8 mouse cellular contexts compared by ENCODE assay signal in the genomic region with DNA sequence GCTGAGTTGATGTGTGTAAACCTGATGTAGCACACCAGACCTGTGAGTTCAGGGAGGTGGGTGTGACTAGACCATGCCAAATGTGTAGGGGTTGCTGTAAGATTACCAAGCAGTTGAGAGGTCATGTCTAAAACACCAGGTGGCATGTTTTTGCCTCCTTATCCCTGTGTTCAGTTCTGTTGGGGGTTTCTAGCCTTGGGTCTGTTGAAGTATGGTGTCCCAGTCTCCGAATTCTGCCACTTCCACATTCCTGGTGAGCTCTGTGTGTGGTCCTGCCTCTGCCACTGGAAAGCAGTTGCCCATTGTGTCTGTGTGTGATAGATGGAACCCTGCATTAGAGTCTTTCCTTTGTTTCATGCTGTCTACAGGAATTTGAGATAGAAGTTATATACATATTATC. TPM values are rescaled to one million over a fixed set of nuclear protein-coding genes. Genes with fewer than 3 reads are reported as not detected.
A peak's percentile ranks its signal among the peaks of the same experiment; 100 is the strongest.
DNase-seq lines count a peak whose midpoint lies in the region; ATAC-seq lines count a peak whose summit lies in the region.

No protein-coding gene starts in this region.

- no peaks in the 10 kb centered on the region for H3K9me3 ChIP-seq in hindbrain, embryonic 12.5 days (replicated peaks)
- no peaks in the 10 kb centered on the region for H3K9me3 ChIP-seq in midbrain, embryonic 12.5 days

- DNase-seq in cerebellum, adult 11-12 months = peak; percentile 21
- DNase-seq in cerebellum, postnatal 25 days = no peak
- peak; percentile 41 for DNase-seq in adipocyte (ENCODE audit: low spot score)
- DNase-seq in urinary bladder, postnatal 36 days (ENCODE audit: low spot score in 2 of 2) = no peak
- no peak for DNase-seq in urinary bladder, postnatal 10 days (ENCODE audit: low spot score)
- no peak for DNase-seq in gastrocnemius, adult 8-10 months (ENCODE audit: low spot score in 2 of 2)

- no peaks in the 10 kb centered on the region for H3K36me3 ChIP-seq in hindbrain, embryonic 12.5 days
- H3K36me3 ChIP-seq in midbrain, embryonic 12.5 days = no peaks in the 10 kb centered on the region

- no peaks in the 10 kb centered on the region for H3K27me3 ChIP-seq in hindbrain, embryonic 12.5 days
- no peaks in the 10 kb centered on the region for H3K27me3 ChIP-seq in midbrain, embryonic 12.5 days

- no peak for ATAC-seq in hindbrain, embryonic 12.5 days (ENCODE audit: low FRiP score)
- no peak for ATAC-seq in midbrain, embryonic 12.5 days (ENCODE audit: low FRiP score, low read depth)

- no peak overlapping the region for H3K27ac ChIP-seq in hindbrain, embryonic 12.5 days
- H3K27ac ChIP-seq in midbrain, embryonic 12.5 days (replicated peaks) = no peak overlapping the region

- peak overlapping the region; percentile 73 for H3K4me3 ChIP-seq in hindbrain, embryonic 12.5 days
- H3K4me3 ChIP-seq in midbrain, embryonic 12.5 days = peak overlapping the region; percentile 85

- peaks cover 14% of the 10 kb centered on the region for H3K4me1 ChIP-seq in hindbrain, embryonic 12.5 days
- H3K4me1 ChIP-seq in midbrain, embryonic 12.5 days = peaks cover 20% of the 10 kb centered on the region

- peak overlapping the region; percentile 66 for H3K4me2 ChIP-seq in hindbrain, embryonic 12.5 days (replicated peaks)
- peak overlapping the region; percentile 75 for H3K4me2 ChIP-seq in midbrain, embryonic 12.5 days (replicated peaks)

- WGBS in hindbrain, embryonic 12.5 days = 24% methylated on average over 1 of the region's 1 CpGs
- 21% methylated on average over 1 of the region's 1 CpGs for WGBS in midbrain, embryonic 12.5 days

- no peak overlapping the region for H3K9ac ChIP-seq in hindbrain, embryonic 12.5 days
- peak overlapping the region; percentile 76; the same call in 1 of the 2 replicates for H3K9ac ChIP-seq in midbrain, embryonic 12.5 days (replicated peaks)

RNA-seq across cellular contexts. Expression of gene Aco1, which starts 1.7 kb away (rescaled TPM):
- 57.6 and 59.8 TPM in 2 replicates for polyA plus RNA-seq in hindbrain, embryonic 12.5 days (2016; fragmentation: Nextera tagmentation; extraction: Ambion mirVana)
- 58.7 and 61.4 TPM in 2 replicates for polyA plus RNA-seq in midbrain, embryonic 12.5 days (2016; fragmentation: Nextera tagmentation; extraction: Ambion mirVana)
- 10 to 100 TPM; 14.0 to 15.2 (median 14.9) TPM for total RNA-seq in gastrocnemius, adult 8-10 months (2022)

Comparison
In these comparisons a context has a peak if more than half of its experiments do, and no peak if none do; other contexts are left out.
1. DNase-seq: peak in cerebellum, adult 11-12 months (single experiment) and adipocyte (single experiment); none in cerebellum, postnatal 25 days (0 of 2), urinary bladder, postnatal 36 days (0 of 2), urinary bladder, postnatal 10 days (single experiment) and gastrocnemius, adult 8-10 months (0 of 2).